Mouse (Mus musculus) Patski (cell line): ENCODE data around the gene Eps15l1. TPM values are rescaled to one million over a fixed set of nuclear protein-coding genes. Genes with fewer than 3 reads are reported as not detected.

Experiments used
- ATAC-seq: fragments of 100-300 bp; one replicate; pipeline ENCODE4 v1.8.0; 2021
- CTCF ChIA-PET: fragments of 350-600 bp; sonication (Branson Sonifier 250); formaldehyde crosslinking; loops from one replicate; lab custom pipeline; 2022; ENCODE audit warnings: inconsistent platforms; lab: Charles Lee
- POLR2A ChIA-PET: fragments of 350-600 bp; sonication (Branson Sonifier 250); formaldehyde crosslinking; loops from one replicate; lab custom pipeline; 2022; ENCODE audit warnings: antibody characterized with exemption, inconsistent platforms; lab: Charles Lee
- DNase-seq: peaks from one replicate; pipeline ENCODE4 v3.0.0-alpha.2; 2011; ENCODE audit warnings: low read depth, low spot score
- H3K27me3 ChIP-seq: fragments of 371-371 bp; one replicate; pipeline ENCODE4 v1.5.1; 2021
- CTCF ChIP-seq: fragments of 100-300 bp; IDR thresholded peaks from one replicate; pipeline ENCODE4 v1.5.1; 2021
- in situ Hi-C: fragments of 300-500 bp; cut with MboI; formaldehyde crosslinking; loops from 3 replicates; pipeline ENCODE4 v1.11.1; 2018; ENCODE audit warnings: low pct_unique_long_range_greater_than_20kb, mixed read lengths
- polyA plus RNA-seq: library from polyadenylated mRNA; unstranded; gene quantifications from one replicate; pipeline ENCODE4 v1.2.3, GENCODE M21; 2021

The Eps15l1 gene
- polyA plus RNA-seq, 1 experiment from 2014 or later = 63.4 TPM

GRCm38 (mm10) chr8:72298928-72299327, 122.3 kb downstream of the Eps15l1 start:
- ATAC-seq (no peak), DNase-seq (no peak)
- ChIA-PET CTCF (interaction anchor here (1.1 to 1.3 kb wide), 2 partner anchors 9 to 64 kb away, joined by 3 read pairs; no protein-coding TSS in a partner anchor), POLR2A (no interaction called here)
- in situ Hi-C loops = no loop called here
- no peak for TF ChIP-seq CTCF
- H3K27me3 ChIP-seq = no peaks in the 10 kb centered on the region

GRCm38 (mm10) chr8:72296561-72296960, 124.7 kb downstream of the Eps15l1 start:
- no peak for TF ChIP-seq CTCF
- in situ Hi-C loops = no loop called here
- ChIA-PET POLR2A (no interaction called here), CTCF (interaction anchor here (1.6 kb wide), 1 partner anchor 34 kb away, joined by 4 read pairs; no protein-coding TSS in a partner anchor)
- DNase-seq (no peak), ATAC-seq (no peak)
- no peaks in the 10 kb centered on the region for H3K27me3 ChIP-seq

- H3K27me3 ChIP-seq = no peaks in the 10 kb centered on the region
- TF ChIP-seq CTCF = no peak
- DNase-seq (no peak), ATAC-seq (no peak)
- in situ Hi-C loops = no loop called here
- ChIA-PET CTCF (interaction anchor here (0.9 to 1.6 kb wide), 2 partner anchors 33 to 87 kb away, joined by 3 to 4 read pairs; no protein-coding TSS in a partner anchor), POLR2A (no interaction called here)
Measured at GRCm38 (mm10) chr8:72295679-72296078, 125.6 kb downstream of the Eps15l1 start.

GRCm38 (mm10) chr8:72295125-72295524, 126.1 kb downstream of the Eps15l1 start:
- ChIA-PET CTCF (interaction anchor here (0.9 to 1.6 kb wide), 2 partner anchors 32 to 88 kb away, joined by 3 to 4 read pairs; no protein-coding TSS in a partner anchor), POLR2A (no interaction called here)
- in situ Hi-C loops = no loop called here
- ATAC-seq (no peak), DNase-seq (no peak)
- TF ChIP-seq CTCF = no peak
- no peaks in the 10 kb centered on the region for H3K27me3 ChIP-seq

GRCm38 (mm10) chr8:72293309-72293708, 128.0 kb downstream of the Eps15l1 start:
- no peak for DNase-seq
- CTCF ChIA-PET = no interaction called here
- TF ChIP-seq CTCF = no peak
- in situ Hi-C loops = no loop called here
- no peak for ATAC-seq
- POLR2A ChIA-PET = interaction anchor here (0.6 to 0.7 kb wide), 2 partner anchors 37 to 707 kb away, joined by 3 to 7 read pairs; no protein-coding TSS in a partner anchor
- no peaks in the 10 kb centered on the region for H3K27me3 ChIP-seq

GRCm38 (mm10) chr8:72291104-72291503, 130.2 kb downstream of the Eps15l1 start:
- DNase-seq = no peak
- POLR2A ChIA-PET = no interaction called here
- ATAC-seq = no peak
- in situ Hi-C loops = no loop called here
- TF ChIP-seq CTCF = no peak
- CTCF ChIA-PET = interaction anchor here (1.2 to 1.4 kb wide), 3 partner anchors 8 to 28 kb away, joined by 3 to 5 read pairs (median 3); no protein-coding TSS in a partner anchor
- no peaks in the 10 kb centered on the region for H3K27me3 ChIP-seq

Other genes with a start within 250 kb of the Eps15l1 start
- gene Hsh2d, start 231.8 kb downstream of the Eps15l1 start, polyA plus RNA-seq = 0.05 TPM
- not detected for gene Cib3, start 208.6 kb downstream of the Eps15l1 start, polyA plus RNA-seq
- gene Gm11034, start 207.8 kb downstream of the Eps15l1 start, polyA plus RNA-seq = not detected
- 90.2 TPM for gene Fam32a, start 201.7 kb downstream of the Eps15l1 start, polyA plus RNA-seq
- 93.1 TPM for gene Ap1m1, start 181.4 kb downstream of the Eps15l1 start, polyA plus RNA-seq
- 28.0 TPM for gene Gm10282, start 116.2 kb downstream of the Eps15l1 start, polyA plus RNA-seq
- 6.7 TPM for gene Klf2, start 102.4 kb downstream of the Eps15l1 start, polyA plus RNA-seq
- 7.1 TPM for gene Calr3, start 22.4 kb upstream of the Eps15l1 start, polyA plus RNA-seq
- gene 1700030K09Rik, start 22.4 kb upstream of the Eps15l1 start, polyA plus RNA-seq = 11.3 TPM
- gene Cherp, start 53.8 kb upstream of the Eps15l1 start, polyA plus RNA-seq = 61.6 TPM
- 40.3 TPM for gene Slc35e1, start 71.2 kb upstream of the Eps15l1 start, polyA plus RNA-seq
- gene Med26, start 126.8 kb upstream of the Eps15l1 start, polyA plus RNA-seq = 9.8 TPM
- 83.7 TPM for gene Smim7, start 149.6 kb upstream of the Eps15l1 start, polyA plus RNA-seq
- 23.0 TPM for gene Tmem38a, start 150.6 kb upstream of the Eps15l1 start, polyA plus RNA-seq
- gene Nwd1, start 225.3 kb upstream of the Eps15l1 start, polyA plus RNA-seq = 0.05 TPM